38 mouse cellular contexts compared by ENCODE assay signal in genomic region chr5:30554981-30555380, GRCm38 (mm10). TPM values are rescaled to one million over a fixed set of nuclear protein-coding genes. Genes with fewer than 3 reads are reported as not detected.
DNase-seq lines count a peak whose midpoint lies in the region; ATAC-seq and TF ChIP-seq lines count a peak whose summit lies in the region.
"Had no signal": no experiment of that assay in that cellular context is flagged by ENCODE, and none has a peak within 500 bp of the region (broad histone marks: within the 10 kb centered on the region; RNA-seq: fewer than 3 reads in every experiment).

No protein-coding gene starts in this region.

- intact Hi-C loops in heart, postnatal 25 days (cut with DNase I), result no loop called here

- 0 out of 2 replicates have a peak overlapping the region, but pooled peaks have one; percentile 10 for H3K27ac ChIP-seq in heart, embryonic 15.5 days
- H3K27ac ChIP-seq in intestine, postnatal 0 days (ENCODE audit: low read depth, low read length), result no peak overlapping the region
- H3K27ac ChIP-seq: embryonic facial prominence, embryonic 10.5 days; embryonic facial prominence, embryonic 13.5 days; forebrain, embryonic 12.5 days; forebrain, embryonic 15.5 days; heart, adult 2 months; heart, embryonic 13.5 days; hindbrain, embryonic 14.5 days; hindbrain, postnatal 0 days had no signal

- H3K4me2 ChIP-seq in heart, embryonic 15.5 days, result no peak overlapping the region
- no peak overlapping the region for H3K4me2 ChIP-seq in intestine, postnatal 0 days (replicated peaks; ENCODE audit: low read depth)
- H3K4me2 ChIP-seq: embryonic facial prominence, embryonic 13.5 days; forebrain, embryonic 12.5 days; forebrain, embryonic 15.5 days; heart, embryonic 13.5 days; hindbrain, embryonic 14.5 days had no signal

- H3K4me1 ChIP-seq in heart, embryonic 15.5 days (replicated peaks), result peaks cover 16% of the 10 kb centered on the region
- no peaks in the 10 kb centered on the region for H3K4me1 ChIP-seq in intestine, postnatal 0 days (replicated peaks; ENCODE audit: control insufficient read depth, insufficient read depth, low read length)
- H3K4me1 ChIP-seq: forebrain, embryonic 12.5 days had no signal

- H3K4me3 ChIP-seq in heart, embryonic 15.5 days, result no peak overlapping the region
- H3K4me3 ChIP-seq in intestine, postnatal 0 days (ENCODE audit: low read depth, low read length), result no peak overlapping the region
- H3K4me3 ChIP-seq: embryonic facial prominence, embryonic 10.5 days; embryonic facial prominence, embryonic 13.5 days; erythroblast, embryonic 14.5 days; forebrain, embryonic 12.5 days; forebrain, embryonic 15.5 days; heart, adult 2 months; heart, embryonic 13.5 days had no signal

- H3K9me3 ChIP-seq in heart, embryonic 15.5 days (replicated peaks), result no peaks in the 10 kb centered on the region
- H3K9me3 ChIP-seq in intestine, postnatal 0 days (ENCODE audit: control insufficient read depth), result no peaks in the 10 kb centered on the region
- H3K9me3 ChIP-seq: embryonic facial prominence, embryonic 10.5 days; embryonic facial prominence, embryonic 13.5 days; forebrain, embryonic 12.5 days; forebrain, embryonic 15.5 days; G1E; heart, embryonic 13.5 days had no signal

- H3K9ac ChIP-seq in heart, embryonic 15.5 days, result no peak overlapping the region
- H3K9ac ChIP-seq in intestine, postnatal 0 days (ENCODE audit: low read depth, low read length), result no peak overlapping the region
- H3K9ac ChIP-seq: embryonic facial prominence, embryonic 13.5 days; forebrain, embryonic 12.5 days; forebrain, embryonic 15.5 days; heart, embryonic 13.5 days; hindbrain, embryonic 14.5 days had no signal

- WGBS in heart, embryonic 15.5 days, result 42% methylated on average over 8 of the region's 8 CpGs
- 70% methylated on average over 8 of the region's 8 CpGs for WGBS in intestine, postnatal 0 days

- DNase-seq in adrenal gland, adult 2 months, result peak; percentile 83
- no peak for DNase-seq in adrenal gland, postnatal 4 days (ENCODE audit: low spot score in 2 of 2)
- no peak for DNase-seq in heart, postnatal 25 days (ENCODE audit: low spot score)
- DNase-seq in adrenal gland, postnatal 10 days, result peak; percentile 61
- DNase-seq in adrenal gland, postnatal 36 days, result peak; percentile 70 to 73
- no peak for DNase-seq in spleen, postnatal 36 days (ENCODE audit: low spot score in 2 of 2)
- DNase-seq: B cell, adult 2 months; cerebellum, adult 11 months; cerebellum, adult 8-10 months; cerebellum, postnatal 10 days; cerebellum, postnatal 36 days; embryo, embryonic 11 days; gastrocnemius, postnatal 10 days; gastrocnemius, postnatal 36 days; heart, adult 2 months; heart, postnatal 4 days; kidney, adult 2 months had no signal

- TF ChIP-seq CTCF in intestine, postnatal 0 days (IDR thresholded peaks at IDR 0.05; ENCODE audit: low read depth), result no peak

- no peaks in the 10 kb centered on the region for H3K27me3 ChIP-seq in heart, embryonic 15.5 days
- H3K27me3 ChIP-seq in intestine, postnatal 0 days (replicated peaks; ENCODE audit: control insufficient read depth, insufficient read depth, low read length), result no peaks in the 10 kb centered on the region
- H3K27me3 ChIP-seq: forebrain, embryonic 12.5 days; forebrain, embryonic 15.5 days; heart, embryonic 13.5 days had no signal

- 0 out of 2 replicates have a peak, but pooled peaks have one; percentile 24 for ATAC-seq in heart, embryonic 15.5 days (replicated peaks; ENCODE audit: insufficient number of reproducible peaks, insufficient read depth, low FRiP score, low read depth)
- ATAC-seq in intestine, postnatal 0 days, result no peak
- ATAC-seq: forebrain, embryonic 15.5 days; hindbrain, postnatal 0 days; inflammation-experienced regulatory T-cells, adult 6 months; intestine, embryonic 16.5 days; Patski had no signal

- H3K36me3 ChIP-seq in heart, embryonic 15.5 days, result no peaks in the 10 kb centered on the region
- no peaks in the 10 kb centered on the region for H3K36me3 ChIP-seq in intestine, postnatal 0 days (ENCODE audit: control insufficient read depth, insufficient read depth)
- H3K36me3 ChIP-seq: embryonic facial prominence, embryonic 10.5 days; embryonic facial prominence, embryonic 13.5 days; forebrain, embryonic 12.5 days; forebrain, embryonic 15.5 days; G1E; heart, embryonic 13.5 days had no signal

RNA-seq across cellular contexts. Expression of gene Cib4, which starts 9.3 kb away (rescaled TPM):
- 1 to 10 TPM in 1 of 2 experiments, under 1 TPM in 1; 0.92 to 2.4 TPM for total RNA-seq in adrenal gland, adult 2 months (2021)
- 1.7 and 3.4 TPM in 2 replicates for polyA plus RNA-seq in adrenal gland, adult 2 months (2012; rRNA removed)
- total RNA-seq in adrenal gland, postnatal 4 days (2021), result under 1 TPM; 0.53 to 0.99 TPM
- not detected in 2 replicates for polyA plus RNA-seq in heart, embryonic 15.5 days (2015; fragmentation: Nextera tagmentation; extraction: Ambion mirVana)
- not detected for total RNA-seq in heart, postnatal 25 days (2021)
- total RNA-seq in adrenal gland, postnatal 10 days (2021), result 1 to 10 TPM in 1 of 2 experiments, under 1 TPM in 1; 0.67 to 1.1 TPM
- total RNA-seq in adrenal gland, postnatal 36 days (2021), result 1 to 10 TPM; 1.4 to 4.0 TPM
- polyA plus RNA-seq in intestine, postnatal 0 days (2015; fragmentation: Nextera tagmentation; extraction: Ambion mirVana), result not detected in 2 replicates
- total RNA-seq: CH12.LX; G1E; gastrocnemius, adult 18-20 months; gastrocnemius, postnatal 10 days; gastrocnemius, postnatal 36 days; granulocyte monocyte progenitor cell, adult 5-6 weeks; heart, adult 2 months; heart, postnatal 4 days; hindbrain, postnatal 0 days had no signal
- polyA plus RNA-seq: cortical plate, adult 2 months; embryonic facial prominence, embryonic 10.5 days; embryonic facial prominence, embryonic 13.5 days; erythroblast, embryonic 14.5 days; forebrain, embryonic 12.5 days; forebrain, embryonic 15.5 days; G1E; heart, adult 2 months; heart, embryonic 13.5 days; heart, postnatal 0 days; hindbrain, embryonic 11.5 days; hindbrain, embryonic 14.5 days; hindbrain, postnatal 0 days; inflammation-experienced regulatory T-cells, adult 6 months; intestine, embryonic 16.5 days; kidney, adult 2 months; kidney, embryonic 14.5 days; Patski had no signal

RNA-seq across cellular contexts. Expression of gene Kcnk3, which starts 33.0 kb away (rescaled TPM):
- 1,000 to 10,000 TPM; 1,225 to 1,281 TPM for total RNA-seq in adrenal gland, adult 2 months (2021)
- 6,176 and 11,313 TPM in 2 replicates for polyA plus RNA-seq in adrenal gland, adult 2 months (2012; rRNA removed)
- total RNA-seq in adrenal gland, postnatal 4 days (2021), result 100 to 1,000 TPM; 684 to 719 TPM
- polyA plus RNA-seq in heart, embryonic 15.5 days (2015; fragmentation: Nextera tagmentation; extraction: Ambion mirVana), result 16.5 and 27.5 TPM in 2 replicates
- total RNA-seq in heart, postnatal 25 days (2021), result 100 to 1,000 TPM; 250 to 251 TPM
- total RNA-seq in adrenal gland, postnatal 10 days (2021), result 100 to 1,000 TPM; 549 to 558 TPM
- total RNA-seq in adrenal gland, postnatal 36 days (2021), result 1,000 to 10,000 TPM; 1,187 to 1,472 TPM
- polyA plus RNA-seq in intestine, postnatal 0 days (2015; fragmentation: Nextera tagmentation; extraction: Ambion mirVana), result 7.3 and 8.1 TPM in 2 replicates
- total RNA-seq: CH12.LX; granulocyte monocyte progenitor cell, adult 5-6 weeks had no signal
- polyA plus RNA-seq: erythroblast, embryonic 14.5 days; G1E; Patski had no signal

Comparison
In these comparisons a context has a peak if more than half of its experiments do, and no peak if none do; other contexts are left out.
1. DNase-seq: peak in adrenal gland, adult 2 months (single experiment), adrenal gland, postnatal 10 days (single experiment) and adrenal gland, postnatal 36 days (2 of 2); none in adrenal gland, postnatal 4 days (0 of 2), heart, postnatal 25 days (single experiment) and spleen, postnatal 36 days (0 of 2).